Mouse (Mus musculus): Measurements from ENCODE around the gene Fam107a.

DNA sequence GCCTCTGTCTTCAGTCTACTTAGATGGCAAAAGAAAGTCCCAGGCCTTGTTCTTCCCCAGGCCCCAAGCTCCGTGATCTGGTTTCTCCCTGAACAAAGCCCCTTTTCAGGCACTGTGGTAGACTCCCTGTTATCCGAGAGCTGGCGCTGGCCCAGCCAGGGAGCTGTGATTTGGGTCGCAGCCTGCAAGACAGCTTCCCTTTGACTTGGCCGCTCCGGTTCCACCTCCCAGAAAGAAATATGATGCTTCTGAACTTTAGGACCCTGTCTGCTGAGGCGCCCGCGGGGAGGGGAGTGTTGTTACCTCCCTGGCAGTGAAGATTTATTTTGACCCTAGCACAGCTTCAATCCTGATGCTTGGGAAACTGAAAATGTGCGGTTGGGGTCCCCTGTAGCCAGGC, 18.1 kb upstream of the Fam107a start:
- no peak for TF ChIP-seq CTCF (IDR thresholded peaks at IDR 0.05; ENCODE audit: control insufficient read depth, insufficient read depth, insufficient read length)
- no peak for TF ChIP-seq MAX (IDR thresholded peaks at IDR 0.05)
- no peak for TF ChIP-seq USF1 (IDR thresholded peaks at IDR 0.05; ENCODE audit: low read depth)
- TF ChIP-seq MYOD1 (IDR thresholded peaks at IDR 0.05; ENCODE audit: control insufficient read depth, insufficient read length, low read depth) = no peak
- TF ChIP-seq MYOG (IDR thresholded peaks at IDR 0.05; ENCODE audit: control insufficient read depth, extremely low read depth, insufficient read length) = no peak
